Mouse (Mus musculus) heart, adult 2 months (tissue): Measurements from ENCODE around the gene Aox4.

Experiments used
- CTCF ChIP-seq: fragments of 200-600 bp; IDR thresholded peaks from 2 replicates; pipeline ENCODE4 v1.8.1; 2022; ENCODE audit warnings: antibody characterized with exemption, mild to moderate bottlenecking, moderate library complexity
- POLR2A ChIP-seq: fragments of 200-500 bp; IDR thresholded peaks from 2 replicates; pipeline ENCODE4 v1.6.1; 2011; ENCODE audit warnings: mild to moderate bottlenecking, low read depth, low read length, control low read depth; ENCODE audit not compliant: insufficient read depth

GRCm38 (mm10) chr1:58308594-58308993 lies 98.4 kb downstream of the Aox4 start:
- no peak for TF ChIP-seq CTCF
- no peak for TF ChIP-seq POLR2A
